Mouse (Mus musculus): ENCODE measurements at regions not wholly inside any gene's neighbourhood (a gene's known extent, or its start where the extent isn't known, plus 50 kb on each side); places are given as distances from the start of the nearest gene placed in this dataset.

DNA sequence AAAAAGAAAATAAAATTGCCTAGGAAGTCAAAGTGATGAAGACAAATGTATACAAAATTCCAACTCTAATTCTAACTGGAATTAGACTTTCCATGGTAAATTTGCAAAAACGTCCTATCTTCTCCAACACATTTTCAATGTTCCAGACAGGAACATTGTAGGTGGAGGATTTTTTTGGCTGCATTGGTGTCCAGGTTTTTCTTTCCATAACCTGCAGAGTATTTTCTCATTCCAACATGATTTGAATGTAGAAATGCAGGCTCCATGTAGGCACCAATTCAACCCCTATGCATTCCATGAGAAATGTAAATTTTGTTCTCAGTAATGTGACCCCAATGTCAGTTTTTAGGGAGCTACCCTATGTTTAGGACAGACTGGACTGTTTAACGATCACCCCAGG lies 586.2 kb downstream of the Brinp1 start:
- DNase-seq = no peak

DNA sequence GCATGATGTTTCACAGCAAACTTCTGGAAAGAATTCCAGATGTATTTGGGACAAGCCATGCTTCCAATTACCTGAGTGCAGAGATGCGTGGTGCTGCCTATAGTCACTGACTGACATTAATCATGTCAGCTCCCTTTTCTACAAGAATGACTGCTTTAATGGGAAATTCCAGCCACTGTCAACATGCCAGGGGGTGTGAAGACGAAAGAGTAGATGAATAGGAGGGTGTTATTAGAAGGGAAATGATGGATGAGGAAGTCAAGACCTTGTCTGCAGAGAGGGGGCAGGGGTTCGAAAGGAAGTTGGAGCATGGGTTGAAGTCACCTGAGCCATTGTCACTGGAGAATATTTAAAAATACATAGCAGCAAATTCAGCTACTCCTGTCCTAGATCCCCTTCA lies 634.6 kb downstream of the Brinp1 start:
- DNase-seq = no peak

DNA sequence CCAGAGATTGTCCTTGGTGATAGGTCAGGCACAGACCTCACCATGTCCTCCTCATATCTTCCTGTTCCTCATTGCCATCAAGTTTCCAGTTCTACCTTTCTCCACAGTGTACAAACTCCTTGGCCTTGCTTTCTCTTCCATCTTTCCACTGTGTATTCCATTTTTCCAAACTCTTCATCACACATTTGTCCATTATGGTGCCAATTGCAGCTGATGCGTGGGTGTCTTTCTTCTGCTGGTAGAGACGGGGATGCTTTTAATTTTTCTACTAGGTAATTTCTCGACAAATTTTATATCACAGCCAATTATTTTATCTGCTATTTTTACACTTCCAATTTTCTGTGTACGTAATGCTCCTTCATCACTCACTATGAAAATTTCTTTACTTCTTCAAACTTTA lies 641.4 kb downstream of the Brinp1 start:
- no peak for DNase-seq

DNA sequence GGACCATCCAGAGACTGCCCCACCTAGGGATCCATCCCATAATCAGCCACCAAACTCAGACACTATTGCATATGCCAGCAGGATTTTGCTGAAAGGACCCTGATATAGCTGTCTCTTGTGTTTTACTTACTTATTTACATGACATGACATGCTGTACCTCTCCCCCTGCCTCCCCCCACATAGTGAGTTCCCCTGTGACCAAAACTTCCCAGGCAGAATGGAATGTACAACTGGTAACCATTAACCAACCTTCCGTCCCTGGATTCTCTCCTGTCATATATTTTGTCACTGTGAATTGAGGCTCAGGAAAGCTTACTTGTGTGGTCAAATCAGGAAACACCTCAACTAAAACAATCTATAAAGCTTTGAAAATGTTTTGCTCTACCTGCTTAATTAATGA lies 669.4 kb downstream of the Brinp1 start:
- DNase-seq = no peak

DNA sequence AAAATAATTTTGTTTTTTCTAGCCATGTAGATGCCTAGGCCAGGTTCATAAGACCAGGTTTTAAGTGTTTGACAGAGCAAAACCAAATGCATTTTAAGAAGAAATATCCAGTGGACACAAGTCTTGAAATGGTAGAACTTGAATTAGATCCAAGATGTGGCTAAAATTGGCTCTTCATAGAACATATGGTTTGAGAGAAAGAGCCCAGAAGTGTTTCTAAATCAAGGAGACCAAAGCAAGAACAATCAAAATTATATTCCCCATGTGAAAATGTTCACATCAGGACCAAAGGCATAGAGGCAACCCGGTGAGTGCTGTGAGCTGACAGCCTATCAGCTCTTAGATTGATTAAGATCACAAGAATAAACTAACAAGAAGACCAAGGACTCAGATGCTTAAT lies 673.3 kb downstream of the Brinp1 start:
- no peak for DNase-seq

DNA sequence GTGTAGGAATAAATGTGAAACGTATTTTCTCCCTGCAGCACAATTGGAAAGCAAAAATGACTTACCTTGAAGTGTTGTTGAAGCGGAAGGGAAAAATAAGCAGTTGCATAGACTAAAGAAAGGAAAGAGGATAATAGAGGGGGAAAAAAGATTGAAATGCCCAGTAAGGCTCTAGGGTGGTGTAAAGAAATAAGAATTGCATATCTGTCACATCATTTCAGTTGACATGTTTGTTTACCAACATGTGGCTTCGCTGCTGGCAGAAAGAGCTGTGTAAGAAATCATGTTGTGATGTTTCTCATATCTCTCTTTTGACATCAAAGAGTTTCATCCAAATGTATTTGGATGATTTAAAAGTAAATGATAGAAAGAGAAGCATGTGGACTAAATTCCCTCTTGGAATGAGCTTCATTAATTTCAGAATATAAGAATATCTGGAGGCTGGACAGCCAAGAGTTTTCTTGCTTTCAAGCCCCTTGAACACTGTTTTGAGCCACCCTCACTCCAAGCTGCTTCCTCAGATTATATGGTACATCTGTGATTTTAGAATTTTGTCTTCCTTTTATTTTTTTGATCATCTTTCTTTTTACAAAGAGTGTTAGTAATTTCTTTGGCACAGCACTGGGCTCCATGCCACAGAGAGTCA lies 679.0 kb downstream of the Brinp1 start:
- DNase-seq = no peak
